Mouse (Mus musculus) adipocyte (in vitro differentiated cells): ENCODE measurements around the gene Chil6.

ENCODE experiments used
- DNase-seq: peaks from one replicate; pipeline ENCODE4 v3.0.0-alpha.2; 2016; ENCODE audit warnings: low spot score

Gene Chil6

DNA sequence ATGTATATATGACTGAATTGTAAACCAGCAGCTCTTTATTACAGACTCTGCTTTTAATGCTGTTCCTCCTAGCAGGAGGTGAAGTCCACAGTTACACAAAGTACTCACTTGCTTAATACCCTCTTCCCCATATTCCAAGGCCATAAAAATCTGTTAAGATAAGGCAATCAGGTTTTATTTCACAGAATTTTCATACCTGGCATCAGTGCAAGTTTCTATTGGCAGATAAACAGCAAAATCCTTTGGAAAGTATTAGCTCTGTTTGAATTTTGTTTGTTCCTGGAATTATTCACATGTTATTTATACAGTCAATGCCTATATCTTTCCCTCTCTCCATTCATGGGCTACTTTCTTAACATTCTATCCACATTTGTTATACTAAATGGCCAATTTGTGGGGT, at the start of gene Chil6:
Gene Chil6, minus strand, starts transcription at position 101 of the 400 bp plus-strand sequence.
- no peak for DNase-seq

- DNase-seq: no peak
Observed at GRCm38 (mm10) chr3:106452616-106453015, 46.6 kb upstream of the Chil6 start.

DNA sequence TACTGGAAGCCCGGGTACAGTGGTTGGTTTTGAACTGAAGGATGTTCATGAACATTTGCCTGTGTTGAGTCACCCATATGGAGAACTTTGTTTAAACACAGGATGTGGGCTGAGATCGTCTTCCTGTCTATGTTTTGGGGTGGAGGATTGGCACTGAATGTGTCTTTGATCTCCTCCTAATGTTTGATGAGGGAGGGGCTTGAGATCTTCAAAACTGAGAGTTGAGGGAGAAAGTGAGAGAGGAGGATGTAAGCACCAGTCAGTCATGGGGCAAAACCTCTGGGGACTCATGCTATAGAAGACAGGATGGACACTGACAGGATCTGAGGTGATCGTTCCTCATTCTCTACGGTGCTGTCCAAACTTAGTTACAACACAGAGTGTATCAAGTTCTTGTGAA, 43.6 kb upstream of the Chil6 start:
- no peak for DNase-seq

DNA sequence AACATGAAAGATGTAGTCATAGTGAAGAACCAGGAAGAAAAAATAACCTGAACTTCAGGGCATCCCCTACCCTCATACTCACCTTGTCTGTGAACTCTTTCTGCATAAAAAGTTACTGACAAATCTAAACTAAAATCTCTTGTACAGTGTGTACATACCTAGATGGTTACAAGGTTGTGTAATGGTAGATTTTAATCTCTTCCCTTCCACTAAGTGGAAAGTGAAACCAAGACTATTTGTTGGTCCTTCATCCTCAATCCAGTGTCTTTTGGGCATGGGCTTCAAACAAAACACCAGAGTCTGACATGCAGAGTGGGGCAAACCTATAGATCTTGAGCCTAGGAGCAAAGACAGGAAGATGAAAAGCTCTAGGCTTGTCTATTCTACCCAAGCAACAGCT, 43.0 kb upstream of the Chil6 start:
- no peak for DNase-seq

DNA sequence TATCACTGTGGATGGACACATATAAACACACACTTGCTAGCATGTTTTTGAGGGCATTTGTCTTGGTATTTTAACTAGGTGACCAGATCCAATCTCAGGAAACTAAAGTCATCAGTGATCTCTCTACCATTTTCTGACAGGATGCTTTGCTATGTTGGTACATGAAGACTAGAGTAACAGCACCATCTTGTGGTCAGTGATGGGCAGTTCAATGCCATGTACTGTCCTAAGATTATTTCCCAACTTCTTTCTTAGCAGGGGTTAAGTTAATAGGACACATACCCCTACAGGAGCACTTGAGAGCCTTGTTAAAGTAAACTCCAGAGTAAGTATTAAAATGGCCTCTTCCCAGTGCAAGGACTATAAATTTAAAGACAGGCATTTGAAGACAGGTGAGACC, 42.6 kb upstream of the Chil6 start:
- peak; percentile 82 for DNase-seq
